Mouse (Mus musculus) midbrain, embryonic 13.5 days (tissue): ENCODE data around the gene Hspbp1. TPM values are rescaled to one million over a fixed set of nuclear protein-coding genes. Genes with fewer than 3 reads are reported as not detected.

Experiments used
- ATAC-seq: fragments of 200-750 bp; cut with Nextera tagmentation; 2 replicates; pipeline ENCODE4 v1.8.0; 2017; ENCODE audit warnings: mild to moderate bottlenecking, moderate TSS enrichment, moderate library complexity
- H3K27ac ChIP-seq: fragments of 300-500 bp; sonication (generic); 2 replicates; pipeline ENCODE4 v1.5.1; 2015; ENCODE audit warnings: inconsistent platforms, mild to moderate bottlenecking, moderate library complexity
- H3K27me3 ChIP-seq: fragments of 300-500 bp; sonication (generic); 2 replicates; pipeline ENCODE4 v1.6.1; 2015; ENCODE audit warnings: mild to moderate bottlenecking, inconsistent platforms
- H3K36me3 ChIP-seq: fragments of 300-500 bp; sonication (generic); 2 replicates; pipeline ENCODE4 v1.6.1; 2015; ENCODE audit warnings: mild to moderate bottlenecking, inconsistent platforms
- H3K4me1 ChIP-seq: fragments of 300-500 bp; sonication (generic); replicated peaks from 2 replicates; pipeline ENCODE4 v1.6.1; 2015; ENCODE audit warnings: inconsistent platforms
- H3K4me2 ChIP-seq: fragments of 300-500 bp; sonication (generic); replicated peaks from 2 replicates; pipeline ENCODE4 v1.6.1; 2015; ENCODE audit warnings: moderate library complexity, mild to moderate bottlenecking, inconsistent platforms
- H3K4me3 ChIP-seq: fragments of 300-500 bp; sonication (generic); replicated peaks from 2 replicates; pipeline ENCODE4 v1.5.1; 2015; ENCODE audit warnings: mild to moderate bottlenecking, inconsistent platforms
- H3K9ac ChIP-seq: fragments of 300-500 bp; sonication (generic); replicated peaks from 2 replicates; pipeline ENCODE4 v1.6.1; 2015; ENCODE audit warnings: mild to moderate bottlenecking, inconsistent platforms
- H3K9me3 ChIP-seq: fragments of 300-500 bp; sonication (generic); 2 replicates; pipeline ENCODE4 v1.6.1; 2016; ENCODE audit warnings: mild to moderate bottlenecking, inconsistent platforms
- WGBS: fragments of 180-500 bp; shearing (Covaris S2); methylation state at CpG from one replicate; pipeline ENCODE4 v1.1.7; 2015; 5-methylcytosine and 5-hydroxymethylcytosine counted together
- polyA plus RNA-seq: library from polyadenylated mRNA; unstranded; fragments of >200 nt; fragmentation: Nextera tagmentation; extraction: Ambion mirVana; gene quantifications from 2 replicates; pipeline ENCODE4 v1.2.1, GENCODE M21; 2015

The Hspbp1 gene
- polyA plus RNA-seq, 1 experiment from 2014 or later: 122 TPM

- Histone ChIP-seq H3K27ac (no peak overlapping the region), H3K27me3 (no peaks in the 10 kb centered on the region), H3K9me3 (no peaks in the 10 kb centered on the region), H3K4me3 (no peak overlapping the region), H3K36me3 (peaks cover 54% of the 10 kb centered on the region), H3K4me1 (peaks cover 21% of the 10 kb centered on the region), H3K9ac (no peak overlapping the region), H3K4me2 (no peak overlapping the region)
- 66% methylated on average over 6 of the region's 6 CpGs for WGBS
- ATAC-seq: no peak
Measured at GRCm38 (mm10) chr7:4693004-4693403, 8.1 kb upstream of the Hspbp1 start.

GRCm38 (mm10) chr7:4690951-4691653 is 6.2 kb upstream of the Hspbp1 start:
- peak overlapping the region; percentile 100 for H3K9ac ChIP-seq
- H3K4me2 ChIP-seq: peak overlapping the region; percentile 76
- H3K4me3 ChIP-seq: peak overlapping the region; percentile 93
- no peaks in the 10 kb centered on the region for H3K27me3 ChIP-seq
- 3% methylated on average over 32 of the region's 35 CpGs for WGBS
- peaks cover 21% of the 10 kb centered on the region for H3K4me1 ChIP-seq
- H3K27ac ChIP-seq: peak overlapping the region; percentile 97
- H3K36me3 ChIP-seq: peaks cover 35% of the 10 kb centered on the region
- peak; percentile 75 for ATAC-seq
- no peaks in the 10 kb centered on the region for H3K9me3 ChIP-seq

GRCm38 (mm10) chr7:4690387-4690786 is 5.5 kb upstream of the Hspbp1 start, which contains the start of gene Brsk1:
Gene Brsk1 (plus strand): TSS chr7:4690604.
- WGBS: 0% methylated on average over 5 of the region's 18 CpGs
- peak within 1 kb of the TSS; percentile 97 for H3K27ac ChIP-seq
- H3K9me3 ChIP-seq: no peaks in the 10 kb centered on the region
- peak within 1 kb of the TSS; percentile 76 for H3K4me2 ChIP-seq
- no peaks in the 10 kb centered on the region for H3K27me3 ChIP-seq
- peak within 1 kb of the TSS; percentile 93 for H3K4me3 ChIP-seq
- H3K36me3 ChIP-seq: peaks cover 28% of the 10 kb centered on the region
- H3K9ac ChIP-seq: peak within 1 kb of the TSS; percentile 100
- H3K4me1 ChIP-seq: peaks cover 21% of the 10 kb centered on the region
- peak; percentile 85 for ATAC-seq

- Histone ChIP-seq H3K4me2 (peak overlapping the region; percentile 95), H3K4me3 (peak overlapping the region; percentile 80), H3K27me3 (no peaks in the 10 kb centered on the region), H3K27ac (0 out of 2 replicates have a peak overlapping the region, but pooled peaks have one; percentile 70), H3K9me3 (no peaks in the 10 kb centered on the region), H3K9ac (peak overlapping the region; percentile 68), H3K36me3 (peaks cover 27% of the 10 kb centered on the region), H3K4me1 (peaks cover 15% of the 10 kb centered on the region)
- ATAC-seq: peak; percentile 0; the same call in 1 of the 2 replicates
- 1% methylated on average over 13 of the region's 13 CpGs for WGBS
Measured at GRCm38 (mm10) chr7:4684203-4684602, 665 bp downstream of the Hspbp1 start.

- peaks cover 27% of the 10 kb centered on the region for H3K36me3 ChIP-seq
- ATAC-seq: no peak
- H3K4me3 ChIP-seq: no peak overlapping the region
- H3K4me1 ChIP-seq: peaks cover 15% of the 10 kb centered on the region
- no peaks in the 10 kb centered on the region for H3K9me3 ChIP-seq
- H3K27me3 ChIP-seq: no peaks in the 10 kb centered on the region
- H3K4me2 ChIP-seq: no peak overlapping the region
- no peak overlapping the region for H3K27ac ChIP-seq
- WGBS: 94% methylated on average over 5 of the region's 5 CpGs
- no peak overlapping the region for H3K9ac ChIP-seq
Measured at GRCm38 (mm10) chr7:4683307-4683706, 1.6 kb downstream of the Hspbp1 start.

DNA sequence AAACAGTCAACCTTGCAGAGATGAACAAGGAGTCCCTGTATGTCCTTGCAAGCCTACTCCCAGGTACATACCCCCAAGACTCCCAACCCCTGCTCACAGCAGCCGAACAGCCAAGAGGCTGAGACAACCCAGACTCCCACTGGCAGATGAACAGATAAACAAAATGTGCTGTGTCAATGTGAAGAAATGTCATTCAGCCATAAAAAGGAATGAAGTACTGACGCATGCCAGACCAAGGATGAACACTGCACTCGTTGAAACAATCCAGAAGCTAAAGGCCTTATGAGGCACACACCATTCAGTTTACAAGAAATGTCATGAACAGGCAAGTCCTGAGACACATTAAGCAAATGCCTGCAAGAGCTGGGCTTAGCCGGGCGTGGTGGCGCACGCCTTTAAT is 9.7 kb downstream of the Hspbp1 start:
- WGBS: 92% methylated on average over 7 of the region's 7 CpGs
- H3K36me3 ChIP-seq: peaks cover 72% of the 10 kb centered on the region
- no peak for ATAC-seq

GRCm38 (mm10) chr7:4674114-4674731 is 10.6 kb downstream of the Hspbp1 start:
- H3K27me3 ChIP-seq: no peaks in the 10 kb centered on the region
- H3K4me1 ChIP-seq: no peaks in the 10 kb centered on the region
- H3K27ac ChIP-seq: no peak overlapping the region
- H3K9me3 ChIP-seq: no peaks in the 10 kb centered on the region
- 94% methylated on average over 12 of the region's 12 CpGs for WGBS
- no peak for ATAC-seq
- H3K4me2 ChIP-seq: no peak overlapping the region
- H3K36me3 ChIP-seq: peaks cover 74% of the 10 kb centered on the region
- H3K4me3 ChIP-seq: no peak overlapping the region
- H3K9ac ChIP-seq: no peak overlapping the region; the same call in 1 of the 2 replicates

More for the DNA sequence above, 9.7 kb downstream of the Hspbp1 start:
- H3K9ac ChIP-seq: no peak overlapping the region
- H3K4me2 ChIP-seq: no peak overlapping the region
- H3K27me3 ChIP-seq: no peaks in the 10 kb centered on the region
- H3K4me1 ChIP-seq: no peaks in the 10 kb centered on the region
- no peaks in the 10 kb centered on the region for H3K9me3 ChIP-seq
- H3K4me3 ChIP-seq: no peak overlapping the region
- no peak overlapping the region for H3K27ac ChIP-seq

DNA sequence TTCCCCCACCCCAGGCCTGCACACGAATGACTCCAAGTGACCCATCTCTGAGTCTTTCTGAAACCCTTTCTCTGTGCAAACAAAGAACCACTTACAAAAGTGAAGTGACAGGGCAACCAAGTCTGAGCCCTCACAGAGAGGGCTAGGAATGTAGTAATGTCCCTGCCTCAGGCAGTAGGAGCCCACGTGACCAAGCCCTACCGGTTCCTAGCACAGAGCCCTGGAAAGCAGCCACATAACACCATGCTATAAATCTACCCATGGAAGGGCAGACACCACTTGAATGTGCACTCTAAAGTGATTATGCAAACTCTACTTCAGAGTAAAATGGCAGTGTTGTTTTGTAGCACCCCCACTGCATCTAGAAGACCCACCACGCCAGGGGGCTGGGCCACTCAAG is 12.9 kb downstream of the Hspbp1 start:
- H3K4me3 ChIP-seq: no peak overlapping the region
- no peak overlapping the region for H3K9ac ChIP-seq
- no peak overlapping the region for H3K27ac ChIP-seq
- H3K4me2 ChIP-seq: no peak overlapping the region
- no peak for ATAC-seq
- 79% methylated on average over 4 of the region's 4 CpGs for WGBS
- H3K36me3 ChIP-seq: peaks cover 82% of the 10 kb centered on the region
- H3K27me3 ChIP-seq: no peaks in the 10 kb centered on the region
- no peaks in the 10 kb centered on the region for H3K4me1 ChIP-seq
- H3K9me3 ChIP-seq: no peaks in the 10 kb centered on the region

DNA sequence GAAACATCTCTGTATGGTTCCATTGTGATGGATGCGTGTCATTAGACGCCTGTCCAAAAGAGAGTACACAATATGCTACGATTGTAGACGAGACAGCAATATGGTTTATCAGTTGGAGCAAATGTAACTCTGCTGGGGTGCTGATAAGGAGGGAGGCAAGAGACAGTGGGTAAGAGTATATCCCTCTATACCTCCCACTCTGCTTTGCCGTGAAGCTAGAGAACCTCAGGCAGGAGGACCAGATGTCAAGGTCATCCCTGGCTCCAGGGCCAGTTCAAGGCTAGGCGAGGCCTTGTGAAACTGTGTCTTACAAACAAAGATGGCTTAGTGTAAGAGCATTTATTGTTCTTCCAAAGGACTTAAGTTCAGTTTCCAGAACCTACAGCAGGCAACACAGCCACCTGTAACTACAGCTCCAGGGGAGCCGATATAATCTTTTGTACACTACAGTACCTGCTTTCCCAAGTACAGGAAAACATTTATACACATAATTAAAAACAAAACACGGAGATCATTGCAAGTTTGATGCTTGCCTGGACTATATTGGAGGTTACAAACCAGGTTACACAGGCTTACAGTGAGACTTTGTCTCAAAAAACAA is 14.1 kb downstream of the Hspbp1 start:
- H3K36me3 ChIP-seq: peaks cover 86% of the 10 kb centered on the region

GRCm38 (mm10) chr7:4669156-4669555 is 15.7 kb downstream of the Hspbp1 start:
- Histone ChIP-seq H3K4me3 (no peak overlapping the region), H3K27ac (no peak overlapping the region), H3K36me3 (peaks cover 78% of the 10 kb centered on the region), H3K9me3 (no peaks in the 10 kb centered on the region), H3K4me1 (no peaks in the 10 kb centered on the region), H3K4me2 (no peak overlapping the region), H3K9ac (no peak overlapping the region), H3K27me3 (no peaks in the 10 kb centered on the region)
- ATAC-seq: no peak
- WGBS: 97% methylated on average over 9 of the region's 9 CpGs

More for the DNA sequence above, 14.1 kb downstream of the Hspbp1 start:
- 91% methylated on average over 8 of the region's 8 CpGs for WGBS
- Histone ChIP-seq H3K9ac (no peak overlapping the region), H3K27me3 (no peaks in the 10 kb centered on the region), H3K4me1 (no peaks in the 10 kb centered on the region), H3K9me3 (no peaks in the 10 kb centered on the region), H3K4me2 (no peak overlapping the region), H3K27ac (no peak overlapping the region), H3K4me3 (no peak overlapping the region)
- no peak for ATAC-seq

- Histone ChIP-seq H3K9me3 (no peaks in the 10 kb centered on the region), H3K27ac (no peak overlapping the region), H3K27me3 (no peaks in the 10 kb centered on the region), H3K9ac (no peak overlapping the region), H3K4me1 (no peaks in the 10 kb centered on the region), H3K4me2 (no peak overlapping the region), H3K36me3 (peaks cover 77% of the 10 kb centered on the region), H3K4me3 (no peak overlapping the region)
- WGBS: 92% methylated on average over 8 of the region's 8 CpGs
- ATAC-seq: no peak
Measured at GRCm38 (mm10) chr7:4668506-4668905, 16.4 kb downstream of the Hspbp1 start.

- no peak overlapping the region for H3K4me3 ChIP-seq
- no peak overlapping the region for H3K27ac ChIP-seq
- H3K9ac ChIP-seq: no peak overlapping the region
- H3K9me3 ChIP-seq: no peaks in the 10 kb centered on the region
- no peaks in the 10 kb centered on the region for H3K27me3 ChIP-seq
- no peaks in the 10 kb centered on the region for H3K4me1 ChIP-seq
- no peak for ATAC-seq
- no peak overlapping the region for H3K4me2 ChIP-seq
- peaks cover 78% of the 10 kb centered on the region for H3K36me3 ChIP-seq
- 96% methylated on average over 5 of the region's 5 CpGs for WGBS
Measured at GRCm38 (mm10) chr7:4666871-4667270, 18.0 kb downstream of the Hspbp1 start.
